Mouse (Mus musculus) intestine, embryonic 14.5 days (tissue): ENCODE measurements around the gene 1700011M02Rik. TPM values are rescaled to one million over a fixed set of nuclear protein-coding genes. Genes with fewer than 3 reads are reported as not detected.
"Not testable (repeated sequence)": the region's sequence is repeated elsewhere in the genome, so short reads cannot be mapped to it uniquely, and the experiment has no call there.

Experiments used
- ATAC-seq: fragments of 200-750 bp; cut with Nextera tagmentation; replicated peaks from 2 replicates; pipeline ENCODE4 v1.8.0; 2017; ENCODE audit warnings: low read depth, moderate number of reproducible peaks, moderate TSS enrichment, moderate library complexity; ENCODE audit not compliant: low FRiP score, low TSS enrichment
- DNase-seq: peaks from one replicate; pipeline ENCODE4 v3.0.0-alpha.2; 2018; ENCODE audit warnings: low spot score
- H3K27ac ChIP-seq: fragments of 300-500 bp; sonication (generic); 2 replicates; pipeline ENCODE4 v1.5.1; 2014; ENCODE audit warnings: low read depth, mild to moderate bottlenecking, control low read depth
- H3K27me3 ChIP-seq: fragments of 300-500 bp; sonication (generic); replicated peaks from 2 replicates; pipeline ENCODE4 v1.6.1; 2014; ENCODE audit warnings: low read length, control low read depth; ENCODE audit not compliant: control insufficient read depth, insufficient read depth
- H3K36me3 ChIP-seq: fragments of 300-500 bp; sonication (generic); 2 replicates; pipeline ENCODE4 v1.6.1; 2014; ENCODE audit warnings: low read length, control low read depth; ENCODE audit not compliant: control insufficient read depth, insufficient read depth
- H3K4me1 ChIP-seq: fragments of 300-500 bp; sonication (generic); replicated peaks from 2 replicates; pipeline ENCODE4 v1.6.1; 2014; ENCODE audit warnings: low read length, control low read depth, mixed read lengths; ENCODE audit not compliant: control insufficient read depth, insufficient read depth
- H3K4me2 ChIP-seq: fragments of 300-500 bp; sonication (generic); 2 replicates; pipeline ENCODE4 v1.6.1; 2014; ENCODE audit warnings: low read length
- H3K4me3 ChIP-seq: fragments of 300-500 bp; sonication (generic); 2 replicates; pipeline ENCODE4 v1.5.1; 2014; ENCODE audit warnings: low read depth, low read length, control low read depth, mixed read lengths
- H3K9ac ChIP-seq: fragments of 300-500 bp; sonication (generic); 2 replicates; pipeline ENCODE4 v1.6.1; 2014; ENCODE audit warnings: mild to moderate bottlenecking, low read length
- H3K9me3 ChIP-seq: fragments of 300-500 bp; sonication (generic); 2 replicates; pipeline ENCODE4 v1.6.1; 2016; ENCODE audit warnings: low read length, control low read depth; ENCODE audit not compliant: control insufficient read depth
- WGBS: fragments of 180-500 bp; shearing (Covaris S2); extraction: QIAGEN DNeasy Blood & Tissue Kit; methylation state at CpG from one replicate; pipeline ENCODE4 v1.1.7; 2014; 5-methylcytosine and 5-hydroxymethylcytosine counted together
- polyA plus RNA-seq: library from polyadenylated mRNA; unstranded; fragments of >200 nt; fragmentation: Nextera tagmentation; extraction: Ambion mirVana; gene quantifications from 2 replicates; pipeline ENCODE4 v1.2.1, GENCODE M21; 2014

The 1700011M02Rik gene
- polyA plus RNA-seq, 1 experiment from 2014 or later: not detected

DNA sequence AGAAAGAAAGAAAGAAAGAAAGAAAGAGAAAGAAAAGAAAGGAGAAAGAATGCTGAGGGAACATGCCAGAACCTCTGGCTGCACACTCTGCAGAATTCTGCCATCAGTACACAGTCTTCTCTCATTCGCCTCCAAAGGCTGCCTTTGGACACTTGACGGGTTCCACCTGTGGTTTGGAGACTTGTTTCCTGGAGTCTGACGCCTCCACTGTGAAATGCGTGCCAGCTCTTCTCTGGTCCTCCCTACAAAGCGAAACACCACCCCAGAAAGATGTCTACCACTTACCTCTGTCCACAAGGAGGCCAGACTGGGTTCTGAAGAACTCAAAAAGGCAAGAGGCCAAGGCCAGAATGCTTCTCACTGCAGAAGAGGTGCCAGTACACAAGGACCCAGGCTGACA lies 28.0 kb downstream of the 1700011M02Rik start:
- H3K4me3 ChIP-seq: no peak overlapping the region
- no peaks in the 10 kb centered on the region for H3K4me1 ChIP-seq
- peaks cover 4% of the 10 kb centered on the region; the same call in 1 of the 2 replicates for H3K27me3 ChIP-seq
- H3K27ac ChIP-seq: no peak overlapping the region
- 53% methylated on average over 5 of the region's 5 CpGs for WGBS
- no peaks in the 10 kb centered on the region for H3K36me3 ChIP-seq
- no peak for DNase-seq
- ATAC-seq: no peak
- no peak overlapping the region for H3K4me2 ChIP-seq
- no peak overlapping the region for H3K9ac ChIP-seq
- no peaks in the 10 kb centered on the region for H3K9me3 ChIP-seq

GRCm38 (mm10) chrX:102950136-102950535 lies 41.4 kb downstream of the 1700011M02Rik start:
- WGBS: 86% methylated on average over 11 of the region's 11 CpGs
- not testable (repeated sequence) for H3K27me3 ChIP-seq, H3K27ac ChIP-seq, H3K9me3 ChIP-seq, H3K4me2 ChIP-seq, H3K9ac ChIP-seq, H3K36me3 ChIP-seq, H3K4me3 ChIP-seq, DNase-seq, H3K4me1 ChIP-seq, ATAC-seq

- Histone ChIP-seq H3K4me1 (no peaks in the 10 kb centered on the region), H3K4me3 (no peak overlapping the region), H3K4me2 (no peak overlapping the region), H3K36me3 (no peaks in the 10 kb centered on the region), H3K9ac (no peak overlapping the region), H3K9me3 (no peaks in the 10 kb centered on the region), H3K27me3 (no peaks in the 10 kb centered on the region), H3K27ac (no peak overlapping the region)
- DNase-seq: no peak
- 44% methylated on average over 4 of the region's 4 CpGs for WGBS
- no peak for ATAC-seq
Measured at GRCm38 (mm10) chrX:102958917-102959316, 50.2 kb downstream of the 1700011M02Rik start.

Other genes starting within 250 kb of the 1700011M02Rik start
- gene Gm3880, start 221.9 kb upstream of the 1700011M02Rik start, polyA plus RNA-seq: not detected in 2 replicates
- gene Gm9112, start 201.3 kb upstream of the 1700011M02Rik start, polyA plus RNA-seq: not detected in 2 replicates
- not detected in 2 replicates for gene Dmrtc1b, start 201.0 kb upstream of the 1700011M02Rik start, polyA plus RNA-seq
- not detected in 2 replicates for gene Dmrtc1c1, start 105.9 kb upstream of the 1700011M02Rik start, polyA plus RNA-seq
- not detected in 2 replicates for gene Dmrtc1c2, start 54.3 kb upstream of the 1700011M02Rik start, polyA plus RNA-seq
- not detected in 2 replicates for gene 1700031F05Rik, start 40.9 kb upstream of the 1700011M02Rik start, polyA plus RNA-seq
- gene Dmrtc1a, start 218 bp upstream of the 1700011M02Rik start, polyA plus RNA-seq: 1.1 and 1.3 TPM in 2 replicates
- gene 1700018G05Rik, start 19.5 kb downstream of the 1700011M02Rik start, polyA plus RNA-seq: not detected in 2 replicates